Mouse (Mus musculus): Measurements from ENCODE around the gene Zfp655.
"Not testable (repeated sequence)": the region's sequence is repeated elsewhere in the genome, so short reads cannot be mapped to it uniquely, and the experiment has no call there.

Zfp655 gene

DNA sequence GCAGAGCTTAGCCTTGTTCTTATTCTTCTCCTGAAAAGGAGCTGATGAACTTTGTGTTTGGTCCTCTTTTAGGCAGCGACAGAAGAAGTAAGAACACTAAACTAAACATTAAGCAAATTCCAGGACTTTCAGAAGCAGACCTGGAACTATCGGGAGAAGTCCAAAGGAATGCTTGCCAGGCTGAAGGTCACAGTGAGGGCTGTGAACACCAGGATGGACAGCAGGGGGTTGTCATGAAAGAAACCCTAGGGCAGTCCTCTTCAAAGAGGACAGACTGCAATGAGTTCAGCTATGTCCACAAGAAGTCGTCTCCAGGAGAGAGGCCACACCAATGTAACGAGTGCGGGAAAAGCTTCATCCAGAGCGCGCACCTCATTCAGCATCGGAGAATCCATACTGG is 11.5 kb upstream of the Zfp655 start:
- no peak for DNase-seq (ENCODE audit: low read depth, low spot score)

DNA sequence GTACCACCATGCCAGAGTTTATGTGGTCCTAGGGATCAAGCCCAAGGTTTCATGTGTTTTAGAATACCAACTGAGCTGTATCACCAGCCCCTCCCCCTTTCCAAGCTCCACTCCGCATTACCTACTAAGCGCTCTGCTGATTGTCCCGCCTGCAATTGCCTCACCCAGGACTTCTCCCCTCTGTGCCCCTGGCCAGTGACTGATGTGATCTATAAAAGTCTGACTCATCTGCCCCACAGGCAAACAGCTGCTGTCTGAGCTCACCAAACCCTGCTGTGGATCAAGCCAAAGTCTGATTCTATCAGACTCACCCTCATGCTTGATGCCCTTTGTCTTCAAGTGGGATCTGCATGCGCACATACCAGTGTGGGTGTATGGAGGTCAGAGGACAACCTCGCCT is 8.7 kb upstream of the Zfp655 start:
- DNase-seq (ENCODE audit: low read depth, low spot score): no peak

DNA sequence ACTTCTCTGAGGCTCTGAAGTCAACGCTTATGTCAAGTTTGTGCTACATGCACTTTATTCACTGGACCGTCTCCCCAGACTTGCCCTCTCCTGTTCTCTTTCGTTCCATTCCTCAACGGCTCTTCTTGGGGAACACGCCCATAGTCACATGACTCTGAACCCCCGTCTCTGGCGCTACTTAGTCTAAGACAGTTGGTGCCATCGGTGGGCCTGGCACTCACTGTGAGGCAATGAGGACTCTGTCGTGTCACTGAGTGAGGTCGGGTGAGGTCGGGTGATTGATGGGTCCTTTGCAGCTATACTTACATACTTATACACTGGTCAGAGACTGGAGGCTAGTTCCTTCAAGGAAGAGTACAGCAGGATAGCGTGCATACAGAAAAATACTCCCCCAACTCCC is 8.1 kb upstream of the Zfp655 start:
- DNase-seq (ENCODE audit: low read depth, low spot score): no peak

DNA sequence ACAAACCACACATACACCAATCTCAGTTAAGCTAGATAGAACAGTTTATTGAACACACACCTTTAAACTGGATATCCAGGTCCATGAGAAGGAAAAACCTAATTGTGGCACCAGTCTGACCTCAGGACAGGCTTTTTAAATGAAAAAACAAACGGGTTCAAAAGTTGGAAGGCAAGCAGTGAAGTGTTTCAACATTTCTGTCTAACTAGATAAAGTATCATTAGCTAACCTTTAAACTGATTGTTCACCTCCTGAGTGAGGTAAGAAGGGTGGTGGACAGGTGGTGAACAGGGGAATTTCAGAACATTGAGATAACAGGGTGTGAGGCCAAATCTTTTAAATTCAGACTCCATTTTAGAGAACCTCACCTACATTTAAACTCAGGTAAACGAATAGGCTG is 5.1 kb upstream of the Zfp655 start:
- DNase-seq (ENCODE audit: low read depth, low spot score): no peak

DNA sequence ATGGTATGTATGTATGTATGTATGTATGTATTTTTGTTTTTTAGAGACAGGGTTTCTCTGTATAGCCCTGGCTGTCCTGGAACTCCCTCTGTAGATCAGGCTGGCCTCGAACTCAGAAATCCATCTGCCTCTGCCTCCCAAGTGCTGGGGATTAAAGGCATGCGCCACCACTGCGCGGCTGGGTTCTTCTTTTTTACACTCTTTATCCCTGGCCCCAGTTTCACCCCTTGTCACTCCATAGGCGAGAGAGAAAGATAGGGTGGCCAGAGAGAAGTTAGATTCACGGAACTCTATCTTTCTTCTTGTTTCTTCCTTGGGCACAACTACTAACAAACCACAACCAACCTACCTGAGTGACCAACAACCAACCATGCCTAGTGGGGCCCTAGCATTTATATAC is 2.2 kb upstream of the Zfp655 start:
- DNase-seq (ENCODE audit: low read depth, low spot score): not testable (repeated sequence)

GRCm38 (mm10) chr5:145230641-145231040 is 874 bp upstream of the Zfp655 start:
- no peak for DNase-seq (ENCODE audit: low read depth, low spot score)

GRCm38 (mm10) chr5:145231893-145232411 is 437 bp downstream of the Zfp655 start:
- DNase-seq (ENCODE audit: low read depth, low spot score): no peak

DNA sequence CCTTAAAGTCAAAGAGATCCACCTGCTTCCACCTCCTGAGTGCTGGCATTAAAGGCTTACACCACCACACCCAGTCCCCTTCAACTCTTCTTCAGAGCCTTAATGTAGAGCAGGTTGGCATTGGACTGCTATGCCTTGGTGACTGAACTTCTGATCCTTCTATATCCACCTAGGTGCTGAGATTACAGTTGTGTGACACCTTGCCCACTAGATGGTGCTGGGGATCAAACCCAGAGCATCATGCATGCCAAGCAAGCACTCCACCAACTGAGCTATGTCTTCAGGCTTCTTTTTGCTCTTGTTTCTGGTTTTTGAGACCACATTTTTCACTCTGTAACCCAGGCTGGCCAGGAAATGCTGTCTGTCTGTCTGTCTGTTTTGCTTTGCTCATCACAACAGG is 3.1 kb downstream of the Zfp655 start:
- no peak for DNase-seq (ENCODE audit: low read depth, low spot score)

DNA sequence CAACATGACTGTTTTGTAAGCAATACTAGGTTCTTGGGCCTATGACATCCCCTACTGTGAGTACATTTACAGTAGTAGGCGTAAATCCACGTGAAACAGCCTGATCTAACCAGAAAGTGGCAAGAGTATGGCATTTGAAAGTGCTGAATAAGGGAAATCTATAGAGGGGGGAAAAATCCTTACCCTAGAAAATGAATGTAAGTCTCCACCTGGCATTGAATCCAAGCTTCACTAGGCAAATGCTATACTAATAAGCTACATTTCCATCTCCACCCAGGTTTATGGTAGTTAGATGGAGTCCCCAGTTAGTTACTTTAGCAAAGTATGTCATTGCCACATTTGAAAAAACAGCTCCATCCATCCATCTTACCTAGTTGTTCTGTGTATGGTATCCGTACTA is 18.0 kb downstream of the Zfp655 start:
- no peak for DNase-seq (ENCODE audit: low read depth, low spot score)

GRCm38 (mm10) chr5:145273568-145273967 is 42.1 kb downstream of the Zfp655 start:
- not testable (repeated sequence) for DNase-seq (ENCODE audit: low read depth, low spot score)

DNA sequence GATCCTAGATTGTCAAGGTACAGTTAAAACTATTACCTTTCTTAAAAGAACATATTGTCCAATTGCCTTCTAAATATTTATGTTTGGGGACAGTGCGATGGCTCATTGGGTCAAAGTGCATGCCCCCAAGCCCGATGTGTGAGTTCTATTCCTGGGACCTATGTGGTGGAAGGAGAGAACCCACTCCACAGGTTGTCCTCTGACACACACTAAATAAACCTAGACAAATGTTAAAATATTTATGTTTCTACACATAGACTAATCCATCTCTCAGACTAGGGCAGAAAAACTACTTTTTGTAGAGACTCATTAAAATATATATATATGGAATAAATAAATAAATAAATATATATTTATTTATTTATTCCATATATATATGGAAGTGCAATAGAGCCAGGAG is 48.4 kb downstream of the Zfp655 start:
- no peak for DNase-seq (ENCODE audit: low read depth, low spot score)

- DNase-seq (ENCODE audit: low read depth, low spot score): peak; percentile 81
Observed at GRCm38 (mm10) chr5:145280371-145281143, 49.0 kb downstream of the Zfp655 start, which contains the start of gene Zscan25. Gene Zscan25 (plus strand): TSS chr5:145280500.

GRCm38 (mm10) chr5:145288382-145288781 is 56.9 kb downstream of the Zfp655 start:
- DNase-seq (ENCODE audit: low read depth, low spot score): no peak

- no peak for DNase-seq (ENCODE audit: low read depth, low spot score)
Observed at GRCm38 (mm10) chr5:145290697-145291096, 59.2 kb downstream of the Zfp655 start.

GRCm38 (mm10) chr5:145292398-145292797 is 60.9 kb downstream of the Zfp655 start:
- no peak for DNase-seq (ENCODE audit: low read depth, low spot score)

All from c-Kit-negative CD71-positive TER-119-positive erythroid progenitor cells, embryonic 14.5 days (primary cell).